Mouse (Mus musculus): ENCODE results near the gene Sp7.

DNA sequence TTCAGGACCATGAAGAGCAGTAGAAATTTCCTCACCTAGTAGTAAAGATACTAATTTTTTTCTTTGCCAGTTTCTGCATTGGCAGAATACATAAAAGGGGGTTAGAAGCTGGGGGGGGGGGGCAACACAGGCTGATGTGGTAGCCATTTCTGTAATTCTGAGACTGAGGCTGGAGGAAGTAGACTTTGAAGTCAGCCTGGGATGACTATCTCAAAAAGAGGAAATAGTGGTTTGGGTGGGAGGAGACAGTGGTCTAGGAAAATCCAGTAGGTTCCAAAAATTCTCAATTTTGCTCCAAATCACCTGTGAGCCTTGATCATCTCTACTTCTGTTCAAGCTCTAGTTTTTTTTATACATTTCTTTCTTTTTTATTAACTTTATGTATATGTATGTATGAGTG, 55.5 kb downstream of the Sp7 start:
- TF ChIP-seq CTCF (IDR thresholded peaks at IDR 0.05; ENCODE audit: low read depth) = no peak
- no peak for TF ChIP-seq EP300 (IDR thresholded peaks at IDR 0.05; ENCODE audit: low read depth)
